Comparison of ENCODE assay signal across 19 mouse cellular contexts in genomic region chr9:89616946-89617345, GRCm38 (mm10). TPM values are rescaled to one million over a fixed set of nuclear protein-coding genes. Genes with fewer than 3 reads are reported as not detected.
"Had no signal": no experiment of that assay in that cellular context is flagged by ENCODE, and none has a peak within 500 bp of the region (broad histone marks: within the 10 kb centered on the region; RNA-seq: fewer than 3 reads in every experiment).

No protein-coding gene starts in this region.

- H3K9ac ChIP-seq: kidney, embryonic 15.5 days; liver, embryonic 13.5 days had no signal

- H3K4me1 ChIP-seq: kidney, embryonic 15.5 days; liver, embryonic 13.5 days had no signal

- DNase-seq: kidney, adult 2 months; kidney, postnatal 10 days; kidney, postnatal 36 days; layer of hippocampus, postnatal 36 days; liver, embryonic 13.5 days; lung, adult 2 months; lung, postnatal 14 days; lung, postnatal 4 days; right cerebral cortex, adult 18-20 months; right cerebral cortex, postnatal 14 days; right cerebral cortex, postnatal 4 days; thymus, adult 2 months; thymus, postnatal 14 days; thymus, postnatal 4 days had no signal

- H3K9me3 ChIP-seq: kidney, embryonic 15.5 days; liver, embryonic 13.5 days had no signal

- H3K27ac ChIP-seq: kidney, embryonic 15.5 days; left cerebral cortex, adult 2 months; liver, embryonic 13.5 days; stomach, postnatal 0 days had no signal

- H3K36me3 ChIP-seq: kidney, embryonic 15.5 days; liver, embryonic 13.5 days had no signal

- H3K4me3 ChIP-seq: kidney, embryonic 15.5 days; left cerebral cortex, adult 2 months; liver, embryonic 13.5 days had no signal

- H3K4me2 ChIP-seq: kidney, embryonic 15.5 days; liver, embryonic 13.5 days had no signal

RNA-seq across cellular contexts. Expression of gene Minar1, which starts 6.0 kb away (rescaled TPM):
- polyA plus RNA-seq: liver, adult 2 months; liver, embryonic 13.5 days; lung, adult 2 months; lung, embryonic 16.5 days had no signal
